Mouse (Mus musculus) intestine, postnatal 0 days (tissue): ENCODE measurements around the gene Hmces. TPM values are rescaled to one million over a fixed set of nuclear protein-coding genes. Genes with fewer than 3 reads are reported as not detected.
"Not testable (repeated sequence)": the region's sequence is repeated elsewhere in the genome, so short reads cannot be mapped to it uniquely, and the experiment has no call there.

Experiments used
- ATAC-seq: fragments of 200-750 bp; cut with Nextera tagmentation; 2 replicates; pipeline ENCODE4 v1.8.0; 2017; ENCODE audit warnings: mild to moderate bottlenecking, moderate TSS enrichment, moderate library complexity
- H3K27ac ChIP-seq: fragments of 300-500 bp; sonication (generic); 2 replicates; pipeline ENCODE4 v1.5.1; 2014; ENCODE audit warnings: mild to moderate bottlenecking, low read depth, low read length, moderate library complexity
- H3K27me3 ChIP-seq: fragments of 300-500 bp; sonication (generic); replicated peaks from 2 replicates; pipeline ENCODE4 v1.6.1; 2014; ENCODE audit warnings: low read length, mixed read lengths; ENCODE audit not compliant: control insufficient read depth, insufficient read depth
- H3K36me3 ChIP-seq: fragments of 300-500 bp; sonication (generic); 2 replicates; pipeline ENCODE4 v1.6.1; 2014; ENCODE audit warnings: mild to moderate bottlenecking, moderate library complexity; ENCODE audit not compliant: control insufficient read depth, insufficient read depth
- H3K4me1 ChIP-seq: fragments of 300-500 bp; sonication (generic); replicated peaks from 2 replicates; pipeline ENCODE4 v1.6.1; 2014; ENCODE audit warnings: antibody characterized with exemption, low read length, mixed read lengths; ENCODE audit not compliant: control insufficient read depth, insufficient read depth
- H3K4me2 ChIP-seq: fragments of 300-500 bp; sonication (generic); replicated peaks from 2 replicates; pipeline ENCODE4 v1.6.1; 2014; ENCODE audit warnings: low read depth, mild to moderate bottlenecking, moderate library complexity
- H3K4me3 ChIP-seq: fragments of 300-500 bp; sonication (generic); 2 replicates; pipeline ENCODE4 v1.5.1; 2014; ENCODE audit warnings: low read depth, low read length
- H3K9ac ChIP-seq: fragments of 300-500 bp; sonication (generic); 2 replicates; pipeline ENCODE4 v1.6.1; 2014; ENCODE audit warnings: mild to moderate bottlenecking, low read depth, low read length
- H3K9me3 ChIP-seq: fragments of 300-500 bp; sonication (generic); 2 replicates; pipeline ENCODE4 v1.6.1; 2016; ENCODE audit warnings: mixed run types; ENCODE audit not compliant: control insufficient read depth
- CTCF ChIP-seq: sonication (generic); IDR thresholded peaks from 2 replicates; pipeline ENCODE4 v1.5.1; 2016; ENCODE audit warnings: low read depth, mild to moderate bottlenecking, control low read depth, antibody characterized with exemption, moderate library complexity
- WGBS: fragments of 180-500 bp; shearing (Covaris S2); extraction: QIAGEN DNeasy Blood & Tissue Kit; methylation state at CpG from one replicate; pipeline ENCODE4 v1.1.7; 2014; 5-methylcytosine and 5-hydroxymethylcytosine counted together
- polyA plus RNA-seq: library from polyadenylated mRNA; unstranded; fragments of >200 nt; fragmentation: Nextera tagmentation; extraction: Ambion mirVana; gene quantifications from 2 replicates; pipeline ENCODE4 v1.2.1, GENCODE M21; 2015

Gene Hmces
- polyA plus RNA-seq, 1 experiment from 2014 or later = 17.9 TPM

DNA sequence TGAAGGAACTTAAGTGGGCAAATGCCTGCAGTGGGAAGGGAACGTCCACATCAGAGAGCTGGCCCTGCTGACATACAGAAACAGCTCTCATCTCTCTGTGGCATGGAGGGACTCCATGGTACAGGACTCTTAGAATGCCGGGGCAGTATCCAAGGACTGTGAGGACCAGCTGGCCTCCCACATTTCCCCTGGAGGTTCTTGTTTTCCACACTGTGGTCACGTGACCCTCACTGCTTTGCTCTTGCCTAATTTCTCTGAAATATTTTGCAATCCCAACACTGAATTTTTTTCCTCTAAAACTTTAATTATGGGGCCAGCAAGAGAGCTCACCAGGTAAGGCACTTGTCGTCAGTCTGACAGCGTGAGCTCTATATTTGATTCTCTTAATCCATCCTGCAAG lies 21.3 kb downstream of the Hmces start:
- 85% methylated on average over 5 of the region's 5 CpGs for WGBS
- TF ChIP-seq CTCF = no peak
- no peak overlapping the region for H3K4me2 ChIP-seq
- H3K27ac ChIP-seq = no peak overlapping the region
- H3K9ac ChIP-seq = no peak overlapping the region
- H3K4me3 ChIP-seq = no peak overlapping the region
- H3K9me3 ChIP-seq = no peaks in the 10 kb centered on the region
- ATAC-seq = no peak
- no peaks in the 10 kb centered on the region for H3K27me3 ChIP-seq
- H3K36me3 ChIP-seq = peaks cover 38% of the 10 kb centered on the region
- H3K4me1 ChIP-seq = no peaks in the 10 kb centered on the region

DNA sequence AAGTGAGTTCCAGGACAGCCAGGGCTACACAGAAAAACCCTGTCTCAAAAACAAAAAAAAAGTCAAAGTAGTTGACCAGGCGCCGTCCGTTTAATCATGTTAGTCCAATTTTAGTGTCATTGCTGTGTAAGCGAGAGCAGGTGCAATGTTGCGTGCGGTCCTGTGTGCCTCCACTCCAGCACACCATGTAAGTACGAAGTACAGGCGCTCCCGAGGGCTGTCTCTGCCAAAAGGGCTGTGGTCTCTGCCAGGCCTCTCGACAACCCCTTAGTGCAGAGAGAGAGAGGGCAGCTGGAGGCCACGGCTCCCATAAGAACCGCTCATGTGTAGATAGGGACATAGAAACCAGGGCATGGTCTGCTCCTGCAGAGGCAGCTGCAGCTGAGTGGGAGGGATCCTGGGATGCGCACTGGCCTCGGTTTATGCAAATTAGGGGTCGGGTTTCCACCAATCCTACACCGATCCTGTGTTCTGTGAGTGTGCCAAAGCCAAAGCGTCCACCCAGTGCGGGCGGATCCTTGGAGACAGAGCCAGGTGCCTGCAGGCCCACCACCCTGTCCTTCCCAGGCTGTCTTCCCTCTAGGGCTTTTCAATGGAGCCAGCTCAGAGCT lies 23.5 kb downstream of the Hmces start:
- peaks cover 34% of the 10 kb centered on the region for H3K36me3 ChIP-seq
- no peak for TF ChIP-seq CTCF
- no peaks in the 10 kb centered on the region for H3K9me3 ChIP-seq
- no peak overlapping the region for H3K9ac ChIP-seq
- no peak overlapping the region for H3K27ac ChIP-seq
- WGBS = 41% methylated on average over 19 of the region's 19 CpGs
- no peak overlapping the region for H3K4me3 ChIP-seq
- H3K4me2 ChIP-seq = 0 out of 2 replicates have a peak overlapping the region, but pooled peaks have one; percentile 10
- ATAC-seq = peak; percentile 76
- H3K4me1 ChIP-seq = no peaks in the 10 kb centered on the region
- no peaks in the 10 kb centered on the region for H3K27me3 ChIP-seq

DNA sequence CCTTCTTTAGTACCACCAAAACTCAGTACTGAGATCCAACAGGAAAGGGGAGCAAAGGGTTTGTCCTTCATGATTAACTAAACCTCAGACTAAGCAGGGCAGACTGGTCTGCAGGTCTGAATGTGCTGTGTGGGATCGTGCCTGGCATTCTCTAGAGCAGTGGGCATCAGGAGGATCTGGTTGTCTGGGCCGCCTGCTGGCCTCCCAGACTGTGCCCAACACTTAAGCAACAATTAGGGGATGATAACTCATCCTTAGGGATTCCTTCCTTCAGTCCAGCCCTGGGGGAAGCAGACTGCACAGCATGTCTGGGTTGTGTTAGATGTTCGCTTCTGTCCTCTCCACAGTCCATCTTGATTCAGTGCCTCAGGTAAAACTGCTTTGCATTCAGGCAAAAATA lies 25.2 kb downstream of the Hmces start:
- Histone ChIP-seq H3K36me3 (peaks cover 21% of the 10 kb centered on the region), H3K4me3 (no peak overlapping the region), H3K9me3 (no peaks in the 10 kb centered on the region), H3K27me3 (no peaks in the 10 kb centered on the region), H3K4me2 (no peak overlapping the region), H3K4me1 (no peaks in the 10 kb centered on the region), H3K9ac (no peak overlapping the region), H3K27ac (no peak overlapping the region)
- no peak for TF ChIP-seq CTCF
- WGBS = 90% methylated on average over 3 of the region's 3 CpGs
- no peak for ATAC-seq

DNA sequence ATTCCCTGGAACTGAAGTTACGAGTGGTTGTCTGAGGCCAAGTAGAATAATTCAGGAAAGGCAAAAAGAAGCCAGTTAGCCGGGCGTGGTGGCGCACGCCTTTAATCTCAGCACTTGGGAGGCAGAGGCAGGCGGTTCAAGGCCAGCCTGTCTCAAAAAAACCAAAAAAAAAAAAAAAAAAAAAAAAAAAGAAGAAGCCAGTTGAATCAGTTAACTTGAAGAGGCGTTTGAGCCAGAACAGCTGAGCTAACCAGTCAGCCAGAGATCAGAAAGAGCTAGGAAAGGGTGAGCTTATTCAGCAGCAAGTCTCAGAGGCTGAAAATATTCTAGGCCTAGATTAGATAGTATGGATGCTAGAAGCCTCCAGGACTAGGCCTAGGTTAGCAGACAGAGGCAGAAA lies 28.4 kb downstream of the Hmces start:
- 80% methylated on average over 7 of the region's 7 CpGs for WGBS
- no peak overlapping the region for H3K4me3 ChIP-seq
- H3K4me1 ChIP-seq = no peaks in the 10 kb centered on the region
- no peaks in the 10 kb centered on the region for H3K9me3 ChIP-seq
- H3K27me3 ChIP-seq = no peaks in the 10 kb centered on the region
- TF ChIP-seq CTCF = no peak
- no peaks in the 10 kb centered on the region; the same call in 1 of the 2 replicates for H3K36me3 ChIP-seq
- ATAC-seq = no peak
- H3K27ac ChIP-seq = no peak overlapping the region
- no peak overlapping the region for H3K4me2 ChIP-seq
- H3K9ac ChIP-seq = no peak overlapping the region

DNA sequence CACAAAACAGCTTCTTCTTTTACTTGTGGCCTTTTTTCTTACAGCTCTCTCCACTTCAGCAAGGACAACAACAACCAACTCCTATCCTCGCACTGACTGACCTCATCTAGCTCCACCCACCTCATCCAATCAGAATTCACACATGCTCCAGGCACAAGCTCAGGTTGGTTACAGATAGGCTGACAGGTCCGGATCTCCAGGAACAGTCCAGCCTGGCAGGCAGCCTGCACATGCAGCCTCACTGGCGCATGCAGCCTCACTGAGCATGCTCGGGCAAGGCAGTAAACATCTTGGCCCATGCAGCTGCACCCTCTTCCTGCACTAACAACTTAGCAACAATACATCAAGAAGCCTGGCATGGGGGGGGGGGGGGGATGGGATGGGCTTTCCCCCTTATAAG lies 48.7 kb downstream of the Hmces start:
- H3K36me3 ChIP-seq, H3K27me3 ChIP-seq, H3K9me3 ChIP-seq, ATAC-seq, H3K4me3 ChIP-seq, H3K27ac ChIP-seq, H3K4me2 ChIP-seq, H3K9ac ChIP-seq, H3K4me1 ChIP-seq: not testable (repeated sequence)
- 61% methylated on average over 4 of the region's 4 CpGs for WGBS

DNA sequence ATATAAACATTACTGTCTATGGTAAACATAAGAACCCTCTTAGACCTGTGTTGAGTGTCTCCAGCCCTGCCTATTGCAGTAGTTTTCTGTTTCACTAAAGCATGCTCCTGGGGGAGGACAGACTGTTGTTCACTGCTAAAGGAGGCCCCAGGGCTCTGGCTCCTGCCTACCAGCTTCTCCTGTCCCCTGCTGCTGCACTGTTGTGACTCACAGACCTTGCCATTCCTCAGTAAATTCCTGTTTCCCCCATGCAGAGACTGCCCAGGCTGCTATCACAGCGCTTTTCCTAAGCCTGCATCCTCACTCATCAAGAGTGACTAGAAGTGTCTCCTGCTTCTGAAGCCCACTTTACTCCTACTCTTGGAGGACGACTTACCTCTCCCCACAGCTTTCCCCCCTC lies 56.3 kb downstream of the Hmces start:
- Histone ChIP-seq H3K4me3 (no peak overlapping the region), H3K4me2 (no peak overlapping the region), H3K9ac (no peak overlapping the region), H3K27me3 (no peaks in the 10 kb centered on the region), H3K9me3 (no peaks in the 10 kb centered on the region), H3K4me1 (no peaks in the 10 kb centered on the region), H3K27ac (no peak overlapping the region), H3K36me3 (no peaks in the 10 kb centered on the region)
- no peak for ATAC-seq
- WGBS = 39% methylated on average over 2 of the region's 2 CpGs
- no peak for TF ChIP-seq CTCF

DNA sequence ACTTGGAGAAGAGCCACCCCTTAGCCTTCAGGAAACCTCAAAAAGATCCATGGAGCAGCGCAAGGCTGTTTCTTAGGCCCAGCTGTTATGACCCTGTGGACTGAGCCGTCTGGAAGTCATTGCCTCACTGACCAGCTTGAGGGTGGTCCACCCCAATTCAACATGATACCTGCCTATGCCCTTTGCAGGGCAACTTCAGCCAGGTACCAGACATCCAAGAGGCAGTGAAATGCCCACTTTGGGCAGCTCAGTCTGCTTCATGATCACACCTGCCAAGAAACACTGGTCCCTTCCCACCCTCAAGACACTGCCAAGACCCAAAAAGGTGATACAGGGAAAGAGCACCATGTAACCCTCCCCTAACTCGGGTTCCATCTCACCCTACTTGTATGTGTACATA lies 66.0 kb downstream of the Hmces start:
- Histone ChIP-seq H3K9ac (no peak overlapping the region), H3K4me3 (no peak overlapping the region)
- 76% methylated on average over 3 of the region's 3 CpGs for WGBS

More for the DNA sequence above, 66.0 kb downstream of the Hmces start:
- Histone ChIP-seq H3K4me2 (peak overlapping the region; percentile 93), H3K27me3 (peaks cover 23% of the 10 kb centered on the region; the same call in 1 of the 2 replicates), H3K4me1 (no peaks in the 10 kb centered on the region), H3K36me3 (peaks cover 3% of the 10 kb centered on the region; the same call in 1 of the 2 replicates), H3K9me3 (no peaks in the 10 kb centered on the region), H3K27ac (no peak overlapping the region)
- no peak for TF ChIP-seq CTCF
- ATAC-seq = no peak
